Mouse (Mus musculus) MEL (cell line): ENCODE data around the gene Nucb1. TPM values are rescaled to one million over a fixed set of nuclear protein-coding genes. Genes with fewer than 3 reads are reported as not detected.

Experiments used
- DNase-seq: peaks from one replicate; pipeline ENCODE4 v3.0.0; 2011; ENCODE audit warnings: low read depth, low spot score
- H3K27ac ChIP-seq: 2 replicates; pipeline ENCODE4 v1.5.1; 2012; ENCODE audit warnings: low read depth, mild to moderate bottlenecking, control low read depth, low read length, moderate library complexity; ENCODE audit not compliant: control insufficient read depth
- H3K27me3 ChIP-seq, 2 experiments: fragments of 150-350 bp in 1 of 2; sonication (generic) in 1 of 2; 2 replicates each; pipeline ENCODE4 v1.6.1; 2012; ENCODE audit warnings: low read length in 2 of 2, mild to moderate bottlenecking in 2 of 2, improper control_type of control experiment in 1 of 2, moderate library complexity in 1 of 2; ENCODE audit not compliant: insufficient read depth in 2 of 2, control insufficient read depth in 1 of 2
- H3K36me3 ChIP-seq, 2 experiments: 2 replicates each; pipeline ENCODE4 v1.6.1; 2012 to 2014; ENCODE audit warnings: low read length in 2 of 2, improper control_type of control experiment in 1 of 2, inconsistent platforms in 1 of 2, mild to moderate bottlenecking in 1 of 2; ENCODE audit not compliant: insufficient read depth in 2 of 2, control insufficient read depth in 1 of 2
- H3K4me1 ChIP-seq, 2 experiments: fragments of 150-350 bp in 1 of 2; sonication (generic) in 1 of 2; 2 replicates each; pipeline ENCODE4 v1.6.1; 2012; ENCODE audit warnings: low read length in 2 of 2, improper control_type of control experiment in 1 of 2, mild to moderate bottlenecking in 1 of 2; ENCODE audit not compliant: insufficient read depth in 2 of 2, control insufficient read depth in 1 of 2
- H3K4me3 ChIP-seq, 2 experiments: fragments of 150-350 bp in 1 of 2; sonication (generic) in 1 of 2; 2 replicates each; pipeline ENCODE4 v1.5.1; 2012; ENCODE audit warnings: low read depth in 2 of 2, low read length in 2 of 2, mild to moderate bottlenecking in 2 of 2, moderate library complexity in 2 of 2, control low read depth in 1 of 2, improper control_type of control experiment in 1 of 2; ENCODE audit not compliant: control insufficient read depth in 1 of 2, insufficient read depth in 1 of 2
- H3K79me2 ChIP-seq: 2 replicates; pipeline ENCODE4 v1.6.1; 2012; ENCODE audit warnings: mild to moderate bottlenecking, low read length, moderate library complexity; ENCODE audit not compliant: control insufficient read depth, poor library complexity, insufficient read depth
- H3K9ac ChIP-seq: 2 replicates; pipeline ENCODE4 v1.6.1; 2012; ENCODE audit warnings: low read depth, mild to moderate bottlenecking, control low read depth, low read length, moderate library complexity; ENCODE audit not compliant: control insufficient read depth, poor library complexity, severe bottlenecking
- H3K9me3 ChIP-seq: fragments of 150-350 bp; sonication (generic); replicated peaks from 2 replicates; pipeline ENCODE4 v1.6.1; 2012; ENCODE audit warnings: mild to moderate bottlenecking, low read length, improper control_type of control experiment, moderate library complexity; ENCODE audit not compliant: insufficient read depth
- BHLHE40 ChIP-seq: IDR thresholded peaks from 2 replicates; pipeline ENCODE4 v1.6.1; 2012; ENCODE audit warnings: low read depth, mild to moderate bottlenecking, inconsistent platforms, low read length, improper control_type of control experiment, borderline replicate concordance
- ETS1 ChIP-seq: IDR thresholded peaks from 2 replicates; pipeline ENCODE4 v1.6.1; 2012; ENCODE audit warnings: low read depth, mild to moderate bottlenecking, inconsistent platforms, low read length, improper control_type of control experiment, moderate library complexity
- GATA1 ChIP-seq: IDR thresholded peaks from 2 replicates; pipeline ENCODE4 v1.6.1; 2011; ENCODE audit warnings: low read depth, low read length, improper control_type of control experiment
- HCFC1 ChIP-seq: IDR thresholded peaks from 2 replicates; pipeline ENCODE4 v1.6.1; 2012; ENCODE audit warnings: low read depth, mild to moderate bottlenecking, inconsistent platforms, low read length, improper control_type of control experiment, moderate library complexity
- MAX ChIP-seq: IDR thresholded peaks from 2 replicates; pipeline ENCODE4 v1.6.1; 2011; ENCODE audit warnings: low read length, improper control_type of control experiment
- MAZ ChIP-seq: IDR thresholded peaks from 2 replicates; pipeline ENCODE4 v1.6.1; 2012; ENCODE audit warnings: low read depth, mild to moderate bottlenecking, inconsistent platforms, low read length, improper control_type of control experiment
- MXI1 ChIP-seq: IDR thresholded peaks from 2 replicates; pipeline ENCODE4 v1.6.1; 2011; ENCODE audit warnings: mild to moderate bottlenecking, low read depth, low read length, improper control_type of control experiment
- MYC ChIP-seq: IDR thresholded peaks from 2 replicates; pipeline ENCODE4 v1.6.1; 2011; ENCODE audit warnings: low read depth, mild to moderate bottlenecking, low read length, improper control_type of control experiment, moderate library complexity
- POLR2A ChIP-seq, 2 experiments: IDR thresholded peaks; 2 replicates each; pipeline ENCODE4 v1.6.1; 2011 to 2012; ENCODE audit warnings: low read length in 2 of 2, mild to moderate bottlenecking in 2 of 2, control low read depth in 1 of 2, improper control_type of control experiment in 1 of 2, low read depth in 1 of 2, moderate library complexity in 1 of 2; ENCODE audit not compliant: control insufficient read depth in 1 of 2, insufficient read depth in 1 of 2, poor library complexity in 1 of 2
- POLR2AphosphoS5 ChIP-seq: IDR thresholded peaks from 2 replicates; pipeline ENCODE4 v1.6.1; 2012; ENCODE audit warnings: low read depth, borderline replicate concordance, mild to moderate bottlenecking, inconsistent platforms, low read length, moderate library complexity, mixed read lengths
- RAD21 ChIP-seq: IDR thresholded peaks from 2 replicates; pipeline ENCODE4 v1.6.1; 2011; ENCODE audit warnings: mild to moderate bottlenecking, low read depth, low read length, improper control_type of control experiment
- RCOR1 ChIP-seq: IDR thresholded peaks from 2 replicates; pipeline ENCODE4 v1.6.1; 2012; ENCODE audit warnings: low read depth, mild to moderate bottlenecking, inconsistent platforms, low read length, improper control_type of control experiment
- TBP ChIP-seq: IDR thresholded peaks from 2 replicates; pipeline ENCODE4 v1.8.0; 2011; ENCODE audit warnings: low read depth, low read length, improper control_type of control experiment
- USF1 ChIP-seq: IDR thresholded peaks from 2 replicates; pipeline ENCODE4 v1.6.1; 2014; ENCODE audit warnings: low read depth, mild to moderate bottlenecking, inconsistent platforms, low read length, improper control_type of control experiment, moderate library complexity
- USF2 ChIP-seq, 2 experiments: IDR thresholded peaks; 2 replicates each; pipeline ENCODE4 v1.6.1; 2011 to 2012; ENCODE audit warnings: improper control_type of control experiment in 2 of 2, low read length in 2 of 2, borderline replicate concordance in 1 of 2, inconsistent platforms in 1 of 2, low read depth in 1 of 2, mild to moderate bottlenecking in 1 of 2; ENCODE audit not compliant: insufficient read depth in 1 of 2
- polyA plus RNA-seq, 2 experiments: library from polyadenylated mRNA; stranded (reverse) in 1 of 2; unstranded in 1 of 2; fragments of >175 nt in 1 of 2; fragments of >200 nt in 1 of 2; gene quantifications; 2 replicates each; pipeline versions ENCODE4 v1.2.1 to v1.2.4; 2012; ENCODE audit warnings: low replicate concordance in 2 of 2, low read depth in 1 of 2; ENCODE audit not compliant: insufficient read length in 2 of 2, insufficient read depth in 1 of 2, missing spikeins in 1 of 2
- total RNA-seq: library from RNA; depleted of rRNA; stranded (reverse); fragments of 300-350 nt; gene quantifications from 2 replicates; pipeline ENCODE4 v1.2.3, GENCODE M21; 2012

Nucb1 gene
- total and polyA plus RNA-seq, 3 experiments: 92.3 to 343 (median 196) TPM

DNA sequence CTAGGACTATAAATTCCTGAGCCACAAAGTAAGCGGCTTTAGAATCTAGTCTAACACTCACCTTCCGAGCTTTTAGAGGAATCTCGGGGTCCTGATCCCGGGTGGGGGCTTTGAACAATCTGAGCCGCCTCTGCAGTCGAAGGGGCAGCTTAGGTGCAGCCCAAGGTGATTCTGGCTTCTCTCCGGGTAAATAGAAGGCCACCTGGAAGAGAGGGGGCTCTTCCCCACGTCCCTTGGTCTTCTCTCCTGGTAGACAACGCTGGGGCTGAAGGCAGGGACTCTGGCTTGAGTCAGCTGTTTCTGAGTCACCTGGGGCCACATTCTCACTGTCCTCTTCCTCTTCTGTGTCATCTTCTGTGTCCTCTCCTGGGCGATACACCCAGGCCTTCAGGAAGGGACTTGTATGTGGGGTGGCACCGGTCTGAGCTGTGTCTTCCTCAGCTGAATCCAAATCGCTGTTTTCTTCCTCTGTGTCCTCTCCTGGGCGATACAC is 13.5 kb upstream of the Nucb1 start:
- no peak for DNase-seq
- Histone ChIP-seq H3K4me1 (peaks cover 4 to 17% of the 10 kb centered on the region in 2 experiments; a peak in 3 of 4 replicates), H3K4me3 (peak overlapping the region; percentile 39 to 42), H3K9ac (peak overlapping the region; percentile 44), H3K27me3 (no peaks in the 10 kb centered on the region), H3K79me2 (peaks cover 27% of the 10 kb centered on the region), H3K9me3 (no peaks in the 10 kb centered on the region), H3K36me3 (peaks cover 0 to 30% of the 10 kb centered on the region in 2 experiments; a peak in 2 of 4 replicates), H3K27ac (no peak overlapping the region)
- TF ChIP-seq POLR2AphosphoS5: no peak
- peak; percentile 43; the same call in 1 of the 2 replicates for TF ChIP-seq ETS1

DNA sequence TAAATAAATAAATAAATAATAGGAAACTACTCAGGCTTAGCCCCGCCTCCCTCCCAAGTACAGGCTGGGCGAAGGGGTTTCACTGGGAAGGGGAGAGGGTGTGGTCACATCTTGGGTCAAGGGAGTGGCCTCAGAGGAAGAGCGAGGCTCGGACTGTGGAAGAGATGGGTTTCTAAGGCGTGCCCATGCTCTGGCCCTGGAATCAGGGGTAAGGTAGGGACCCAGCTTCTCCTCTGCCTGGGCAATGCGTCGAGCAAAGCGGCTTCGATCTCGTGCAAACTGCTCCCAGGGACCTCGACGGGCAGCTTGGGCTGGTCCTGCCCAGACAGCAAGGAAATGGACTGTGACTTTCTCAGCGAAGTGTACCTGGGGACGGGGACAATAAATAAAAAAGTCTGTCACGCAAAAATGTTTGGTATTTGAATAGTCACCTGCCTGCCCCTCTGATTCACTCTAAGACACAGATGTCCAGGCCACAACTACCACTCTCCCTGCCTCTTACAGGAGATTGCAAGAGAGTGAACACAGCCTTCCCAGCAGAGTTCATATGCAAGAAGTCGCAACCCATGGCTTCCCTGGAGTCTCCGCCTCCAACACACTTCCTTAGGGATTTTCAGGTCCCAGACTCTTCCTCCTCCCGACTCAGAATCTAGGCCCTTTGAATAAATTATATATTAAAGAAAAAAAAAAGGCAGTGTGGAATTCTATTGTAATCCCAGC is 12.9 kb upstream of the Nucb1 start:
- H3K4me3 ChIP-seq: peak overlapping the region; percentile 39 to 42
- peaks cover 0 to 29% of the 10 kb centered on the region in 2 experiments; a peak in 2 of 4 replicates for H3K36me3 ChIP-seq
- DNase-seq: no peak
- peak overlapping the region; percentile 44; the same call in 1 of the 2 replicates for H3K9ac ChIP-seq
- peaks cover 4 to 16% of the 10 kb centered on the region in 2 experiments; a peak in 3 of 4 replicates for H3K4me1 ChIP-seq
- H3K27ac ChIP-seq: peak overlapping the region; percentile 14; the same call in 1 of the 2 replicates
- no peaks in the 10 kb centered on the region for H3K27me3 ChIP-seq
- H3K79me2 ChIP-seq: peaks cover 27% of the 10 kb centered on the region
- TF ChIP-seq GATA1 (no peak), POLR2A (IDR thresholded peaks at IDR 0.05; ENCODE audit: control insufficient read depth in 1 of 2, insufficient read depth in 1 of 2, low read depth in 1 of 2, low read length in 2 of 2, poor library complexity in 1 of 2) (no peak), HCFC1 (no peak), MXI1 (no peak), MAX (no peak), MYC (no peak), USF1 (no peak), MAZ (no peak), RAD21 (no peak), BHLHE40 (no peak), TBP (no peak), USF2 (IDR thresholded peaks at IDR 0.05; ENCODE audit: borderline replicate concordance in 1 of 2, insufficient read depth in 1 of 2, low read depth in 1 of 2, low read length in 2 of 2) (no peak), RCOR1 (no peak)
- H3K9me3 ChIP-seq: no peaks in the 10 kb centered on the region
